Mouse (Mus musculus) small intestine, adult 2 months (tissue): ENCODE results near the gene Mrgprf. TPM values are rescaled to one million over a fixed set of nuclear protein-coding genes. Genes with fewer than 3 reads are reported as not detected.

Experiments used
- H3K27ac ChIP-seq: fragments of 200-500 bp; 2 replicates; pipeline ENCODE4 v1.5.1; 2012; ENCODE audit warnings: low read depth, low read length, control low read depth, inconsistent platforms; ENCODE audit not compliant: insufficient read depth
- H3K27me3 ChIP-seq: fragments of 200-500 bp; 2 replicates; pipeline ENCODE4 v1.6.1; 2012; ENCODE audit warnings: mild to moderate bottlenecking, moderate library complexity, low read length, inconsistent platforms; ENCODE audit not compliant: control insufficient read depth, insufficient read depth
- H3K36me3 ChIP-seq: fragments of 200-500 bp; 2 replicates; pipeline ENCODE4 v1.6.1; 2012; ENCODE audit warnings: mild to moderate bottlenecking, low read length, control low read depth, inconsistent platforms; ENCODE audit not compliant: control insufficient read depth, insufficient read depth
- H3K4me1 ChIP-seq: fragments of 200-500 bp; 2 replicates; pipeline ENCODE4 v1.6.1; 2012; ENCODE audit warnings: low read length, inconsistent platforms, mixed read lengths; ENCODE audit not compliant: control insufficient read depth, insufficient read depth, insufficient read length
- H3K4me3 ChIP-seq: fragments of 200-500 bp; 2 replicates; pipeline ENCODE4 v1.5.1; 2012; ENCODE audit warnings: low read depth, mild to moderate bottlenecking, control low read depth, inconsistent platforms, low read length, moderate library complexity
- CTCF ChIP-seq: fragments of 200-500 bp; IDR thresholded peaks from 2 replicates; pipeline ENCODE4 v1.5.1; 2012; ENCODE audit warnings: low read depth, mild to moderate bottlenecking, control low read depth, inconsistent platforms, low read length, moderate library complexity, mixed read lengths; ENCODE audit not compliant: insufficient replicate concordance, insufficient read length; ENCODE audit errors: extremely low read depth
- POLR2A ChIP-seq: fragments of 200-500 bp; IDR thresholded peaks from 2 replicates; pipeline ENCODE4 v1.6.1; 2012; ENCODE audit warnings: low read depth, mild to moderate bottlenecking, control low read depth, inconsistent platforms, low read length, moderate library complexity
- WGBS: fragments of 180-500 bp; shearing (Covaris S2); methylation state at CpG from one replicate; pipeline ENCODE4 v1.1.7; 2018; 5-methylcytosine and 5-hydroxymethylcytosine counted together
- polyA plus RNA-seq: library from polyadenylated mRNA; depleted of rRNA; stranded (reverse); fragments of >200 nt; gene quantifications from 2 replicates; pipeline ENCODE4 v1.2.3, GENCODE M21; 2012

Gene Mrgprf
- polyA plus RNA-seq, 1 experiment: 17.6 TPM

DNA sequence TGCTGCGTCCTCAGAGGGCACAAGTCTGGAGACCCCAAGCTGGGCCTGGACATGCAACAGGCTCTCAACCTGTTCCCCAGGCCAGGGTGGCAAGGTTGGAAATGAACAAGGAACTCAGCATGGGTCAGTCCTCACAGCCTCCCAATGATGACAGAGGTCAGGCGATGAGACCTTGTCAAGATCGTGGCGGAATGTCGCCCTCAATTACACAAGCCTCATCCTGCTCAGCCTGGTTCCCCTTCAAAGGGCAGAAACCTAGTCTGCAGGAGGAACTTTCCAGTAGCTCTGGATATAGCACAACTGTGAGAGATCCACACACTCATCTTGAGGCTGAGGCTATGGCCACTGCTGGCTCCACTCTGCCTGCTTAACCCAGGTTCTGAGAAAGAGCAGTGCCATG lies 29.7 kb upstream of the Mrgprf start:
- Histone ChIP-seq H3K27me3 (no peaks in the 10 kb centered on the region), H3K27ac (no peak overlapping the region), H3K4me1 (0 out of 2 replicates have a peak, but pooled peaks cover 3% of the 10 kb centered on the region), H3K36me3 (peaks cover 45% of the 10 kb centered on the region), H3K4me3 (no peak overlapping the region)
- TF ChIP-seq POLR2A (no peak), CTCF (no peak)
- 94% methylated on average over 5 of the region's 5 CpGs for WGBS

DNA sequence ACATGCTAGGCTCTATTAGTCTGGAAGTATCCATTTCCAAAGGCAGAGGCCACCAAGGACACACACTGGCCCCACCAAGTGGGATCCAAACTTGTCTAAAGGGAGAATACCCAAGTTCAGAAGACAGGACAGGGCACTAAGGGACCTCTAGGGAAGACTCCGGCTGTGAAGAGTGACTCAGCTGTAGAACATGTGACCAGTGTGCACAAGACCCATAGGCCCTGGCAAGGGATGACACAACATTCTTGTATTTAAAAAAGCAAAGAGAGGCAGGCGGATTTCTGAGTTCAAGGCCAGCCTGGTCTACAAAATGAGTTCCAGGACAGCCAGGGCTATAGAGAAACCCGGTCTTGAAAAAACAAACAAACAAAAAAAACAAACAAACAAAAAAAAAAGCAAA lies 25.1 kb upstream of the Mrgprf start:
- TF ChIP-seq CTCF: no peak
- no peak for TF ChIP-seq POLR2A
- H3K4me1 ChIP-seq: no peaks in the 10 kb centered on the region; the same call in 1 of the 2 replicates
- peaks cover 40% of the 10 kb centered on the region for H3K36me3 ChIP-seq
- no peaks in the 10 kb centered on the region for H3K27me3 ChIP-seq
- no peak overlapping the region for H3K27ac ChIP-seq
- 81% methylated on average over 3 of the region's 3 CpGs for WGBS
- H3K4me3 ChIP-seq: no peak overlapping the region

DNA sequence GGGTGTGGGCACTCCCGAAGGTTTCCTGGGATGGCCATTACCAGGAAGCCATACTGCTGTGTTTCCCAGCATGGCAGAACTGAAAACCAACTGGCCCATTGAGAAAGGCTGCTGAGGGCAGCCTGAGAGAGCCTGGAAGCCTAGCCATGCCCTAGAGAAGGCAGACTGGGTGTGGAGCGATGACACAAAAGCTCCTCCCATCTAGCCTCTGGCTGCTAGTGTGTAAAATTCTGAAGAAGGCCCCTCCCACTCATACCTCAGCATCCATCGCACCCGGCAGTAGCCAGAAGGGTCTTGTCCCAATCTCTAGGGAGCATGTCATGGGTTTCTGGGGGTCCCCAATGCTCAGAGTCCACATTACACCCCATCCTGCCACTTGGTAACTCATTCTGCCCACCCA lies 19.2 kb upstream of the Mrgprf start:
- 85% methylated on average over 4 of the region's 4 CpGs for WGBS
- Histone ChIP-seq H3K27ac (no peak overlapping the region), H3K27me3 (no peaks in the 10 kb centered on the region), H3K36me3 (peaks cover 17% of the 10 kb centered on the region), H3K4me1 (peaks cover 13% of the 10 kb centered on the region), H3K4me3 (no peak overlapping the region)
- TF ChIP-seq CTCF: no peak
- no peak for TF ChIP-seq POLR2A

DNA sequence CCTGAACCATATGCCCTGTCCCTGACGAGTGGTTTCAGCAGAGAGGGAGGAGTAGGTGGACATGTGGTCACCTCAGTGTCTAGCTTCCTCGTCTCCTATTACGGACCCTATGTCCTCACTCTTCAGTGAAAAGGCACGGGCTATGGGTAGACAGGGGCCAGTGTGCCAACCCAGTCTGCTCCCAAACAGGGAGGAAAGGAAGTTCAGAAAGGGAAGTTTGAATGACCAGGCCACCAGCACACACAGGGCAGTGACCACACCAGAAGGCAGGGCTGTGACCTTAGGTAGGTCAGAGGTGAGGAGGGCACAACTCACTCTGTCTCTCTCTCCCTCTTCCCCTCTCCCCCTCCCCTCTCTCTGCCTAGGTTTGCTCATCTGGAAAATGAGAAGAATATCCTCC lies 17.6 kb upstream of the Mrgprf start:
- no peaks in the 10 kb centered on the region for H3K27me3 ChIP-seq
- H3K4me3 ChIP-seq: peak overlapping the region; percentile 74
- WGBS: 51% methylated on average over 4 of the region's 4 CpGs
- H3K36me3 ChIP-seq: peaks cover 12% of the 10 kb centered on the region
- TF ChIP-seq CTCF (no peak), POLR2A (no peak)
- no peak overlapping the region for H3K27ac ChIP-seq
- H3K4me1 ChIP-seq: peaks cover 19% of the 10 kb centered on the region

DNA sequence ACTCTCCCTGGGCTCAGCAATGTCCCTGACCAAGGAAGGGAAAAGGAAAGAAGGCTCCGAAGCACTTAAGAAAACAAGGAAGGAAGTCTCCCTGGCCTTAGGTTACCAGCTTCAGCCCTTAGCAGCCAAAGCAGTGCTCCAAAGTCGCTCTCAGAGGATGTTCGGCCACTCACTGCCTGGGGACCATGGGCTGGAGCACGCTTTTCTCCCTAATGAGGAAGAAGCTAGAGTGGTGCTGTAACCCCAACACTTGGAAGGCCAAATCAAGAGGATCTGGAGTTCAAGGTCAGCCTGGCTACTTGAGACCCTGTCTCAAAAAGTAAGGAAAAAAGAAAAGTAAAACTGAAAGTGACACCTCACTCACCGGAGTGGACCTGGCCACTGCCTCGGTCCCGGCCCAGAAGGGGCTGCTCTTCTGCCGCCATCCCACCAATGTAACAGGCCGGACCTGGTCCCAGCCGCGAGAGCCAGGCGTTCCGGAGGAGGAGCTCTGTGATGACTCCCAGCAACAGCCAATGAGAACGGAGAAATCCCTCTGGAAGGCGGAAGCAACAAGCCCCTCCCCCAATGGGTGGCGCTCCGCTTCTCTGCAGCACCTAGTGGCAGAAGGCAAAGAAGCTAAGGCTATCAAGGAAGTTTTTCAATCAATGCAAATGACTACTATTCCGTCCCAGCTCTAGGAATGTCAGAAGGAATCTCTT lies 17.0 kb upstream of the Mrgprf start, which contains the start of gene Tpcn2:
Gene Tpcn2, minus strand, starts transcription at position 525 of the 701 bp plus-strand sequence.
- Histone ChIP-seq H3K4me1 (peaks cover 19% of the 10 kb centered on the region), H3K27ac (peak within 1 kb of the TSS; percentile 50), H3K4me3 (peak within 1 kb of the TSS; percentile 74), H3K36me3 (peaks cover 8% of the 10 kb centered on the region), H3K27me3 (no peaks in the 10 kb centered on the region)
- 1% methylated on average over 18 of the region's 18 CpGs for WGBS
- peak; percentile 61; the same call in 1 of the 2 replicates for TF ChIP-seq CTCF
- peak; percentile 68 for TF ChIP-seq POLR2A

GRCm38 (mm10) chr7:145284293-145284692 lies 16.3 kb upstream of the Mrgprf start:
- 39% methylated on average over 3 of the region's 3 CpGs for WGBS
- peaks cover 7% of the 10 kb centered on the region for H3K36me3 ChIP-seq
- no peaks in the 10 kb centered on the region for H3K27me3 ChIP-seq
- H3K4me3 ChIP-seq: no peak overlapping the region
- TF ChIP-seq POLR2A: no peak
- peak overlapping the region; percentile 50 for H3K27ac ChIP-seq
- peaks cover 20% of the 10 kb centered on the region for H3K4me1 ChIP-seq

DNA sequence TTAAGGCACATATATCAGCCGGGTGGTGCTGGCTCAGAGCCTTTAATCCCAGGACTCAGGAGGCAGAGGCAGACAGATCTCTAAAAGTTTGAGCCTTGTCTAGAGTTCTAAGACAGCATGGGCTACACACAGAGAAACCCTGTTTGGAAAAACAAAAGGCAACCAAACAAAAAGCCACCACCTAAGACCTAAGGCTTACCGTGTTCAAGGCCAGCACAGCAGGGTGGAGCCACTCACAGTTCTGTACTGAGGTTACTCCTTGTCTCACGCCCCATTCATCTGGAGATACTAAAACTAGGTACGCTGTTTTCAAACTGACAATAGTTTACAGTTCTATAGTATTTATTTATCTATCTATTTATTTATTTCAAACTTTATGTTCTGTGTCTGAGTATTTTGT lies 15.2 kb upstream of the Mrgprf start:
- H3K36me3 ChIP-seq: no peaks in the 10 kb centered on the region
- no peak for TF ChIP-seq CTCF
- WGBS: 69% methylated on average over 4 of the region's 4 CpGs

More for the DNA sequence above, 15.2 kb upstream of the Mrgprf start:
- Histone ChIP-seq H3K4me3 (no peak overlapping the region), H3K27me3 (no peaks in the 10 kb centered on the region), H3K4me1 (peaks cover 20% of the 10 kb centered on the region), H3K27ac (no peak overlapping the region)
